Mouse (Mus musculus) erythroid progenitor cell, adult 5-6 weeks (primary cell): ENCODE measurements around the gene Angel1. TPM values are rescaled to one million over a fixed set of nuclear protein-coding genes. Genes with fewer than 3 reads are reported as not detected.

Experiments used
- ATAC-seq: replicated peaks from 2 replicates; pipeline ENCODE4 v1.8.0; 2016; ENCODE audit warnings: moderate number of reproducible peaks, mild to moderate bottlenecking, moderate TSS enrichment, inconsistent platforms; ENCODE audit not compliant: poor library complexity, low FRiP score, severe bottlenecking
- total RNA-seq, 2 experiments: library from RNA; stranded (forward) in 1 of 2; stranded (reverse) in 1 of 2; fragments of 150-400 nt in 1 of 2; fragments of 186-747, 209-891 nt in 1 of 2; gene quantifications; 2 replicates each; pipeline versions ENCODE4 v1.2.3 to v1.2.4; 2015 to 2017; ENCODE audit warnings: low replicate concordance in 2 of 2

The Angel1 gene
- not detected in 2 replicates for total RNA-seq (2015; ENCODE audit: low replicate concordance)
- total RNA-seq (2017; ENCODE audit: low replicate concordance): not detected in 2 replicates

- peak; percentile 98 for ATAC-seq
Observed at GRCm38 (mm10) chr12:86726120-86726640, at the start of gene Angel1. TSS of gene Angel1 (minus strand) at chr12:86726460.

- ATAC-seq: no peak
Observed at GRCm38 (mm10) chr12:86775561-86776280, 49.5 kb upstream of the Angel1 start.

GRCm38 (mm10) chr12:86772551-86772950, 46.3 kb upstream of the Angel1 start:
- no peak for ATAC-seq

GRCm38 (mm10) chr12:86771823-86772427, 45.7 kb upstream of the Angel1 start:
- ATAC-seq: peak; percentile 74

- no peak for ATAC-seq
Observed at GRCm38 (mm10) chr12:86770927-86771326, 44.7 kb upstream of the Angel1 start.

- ATAC-seq: no peak
Observed at GRCm38 (mm10) chr12:86770261-86770670, 44.0 kb upstream of the Angel1 start.

- ATAC-seq: no peak
Observed at GRCm38 (mm10) chr12:86769819-86770218, 43.6 kb upstream of the Angel1 start.

- 0 out of 2 replicates have a peak, but pooled peaks have one; percentile 59 for ATAC-seq
Observed at GRCm38 (mm10) chr12:86768986-86769580, 42.8 kb upstream of the Angel1 start.

- no peak; the same call in 1 of the 2 replicates for ATAC-seq
Observed at GRCm38 (mm10) chr12:86767868-86768631, 41.8 kb upstream of the Angel1 start.

- ATAC-seq: no peak
Observed at GRCm38 (mm10) chr12:86766467-86766866, 40.2 kb upstream of the Angel1 start.

GRCm38 (mm10) chr12:86764060-86764459, 37.8 kb upstream of the Angel1 start:
- no peak for ATAC-seq

GRCm38 (mm10) chr12:86761036-86761435, 34.8 kb upstream of the Angel1 start:
- ATAC-seq: no peak

- no peak for ATAC-seq
Observed at GRCm38 (mm10) chr12:86734319-86734810, 8.1 kb upstream of the Angel1 start, which contains the start of gene Lrrc74a. TSS of gene Lrrc74a (plus strand) at chr12:86734369.

GRCm38 (mm10) chr12:86725706-86726105, 554 bp downstream of the Angel1 start:
- ATAC-seq: no peak

GRCm38 (mm10) chr12:86724300-86724699, 2.0 kb downstream of the Angel1 start:
- no peak for ATAC-seq

GRCm38 (mm10) chr12:86721453-86721852, 4.8 kb downstream of the Angel1 start:
- ATAC-seq: no peak

- ATAC-seq: no peak
Observed at GRCm38 (mm10) chr12:86719961-86720639, 6.2 kb downstream of the Angel1 start.

GRCm38 (mm10) chr12:86716962-86717361, 9.3 kb downstream of the Angel1 start:
- ATAC-seq: no peak

GRCm38 (mm10) chr12:86715401-86715800, 10.9 kb downstream of the Angel1 start:
- ATAC-seq: no peak
